Mouse (Mus musculus): ENCODE measurements around the gene Wars2. TPM values are rescaled to one million over a fixed set of nuclear protein-coding genes. Genes with fewer than 3 reads are reported as not detected.

Gene Wars2
- polyA plus RNA-seq (2015; fragmentation: Nextera tagmentation; extraction: Ambion mirVana), result 2.9 and 3.9 TPM in 2 replicates

DNA sequence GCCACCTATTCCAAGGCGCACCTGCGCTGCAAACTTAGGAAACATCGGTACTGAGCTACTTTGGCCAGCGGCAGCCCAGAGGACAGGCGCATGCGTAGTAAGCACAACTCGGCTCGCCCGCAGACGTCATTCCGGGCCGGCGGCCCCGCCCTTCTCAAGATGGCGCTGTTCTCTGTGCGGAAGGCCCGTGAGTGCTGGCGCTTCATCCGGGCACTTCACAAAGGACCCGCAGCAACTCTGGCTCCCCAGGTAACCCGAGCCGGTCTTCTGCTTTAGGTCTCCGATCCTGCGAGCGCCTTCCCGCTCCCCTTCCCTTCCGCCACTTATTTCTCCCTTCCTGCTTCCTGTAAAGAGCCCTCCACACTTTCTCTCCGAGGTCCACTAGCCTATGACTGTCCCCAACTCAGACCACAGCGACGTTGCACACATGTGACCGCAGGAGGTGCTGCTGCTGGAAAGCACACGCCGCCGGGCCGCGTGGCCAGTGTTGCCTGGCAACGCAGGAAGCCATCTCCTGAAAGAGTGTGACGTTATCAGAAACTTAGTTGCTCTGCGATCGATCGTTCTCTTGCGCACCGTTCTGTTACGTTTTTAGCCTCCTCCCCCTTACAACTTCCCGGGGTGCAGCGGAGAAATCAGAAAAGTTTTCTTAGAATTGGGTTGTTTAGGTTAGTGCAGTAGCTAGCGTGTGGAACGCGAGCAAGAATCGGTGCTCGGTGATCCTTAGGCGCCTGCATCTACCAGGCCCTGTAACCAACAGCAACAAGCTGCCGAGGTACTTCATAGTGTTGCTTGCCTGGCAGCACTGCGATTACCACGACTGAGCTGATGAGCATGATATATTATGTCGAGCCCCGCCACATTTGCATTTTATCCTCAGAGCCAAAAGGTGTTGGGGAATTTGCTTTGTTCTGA lies at the start of gene Wars2:
Gene Wars2 (plus strand): TSS at position 129 of the 915 bp plus-strand sequence.
- H3K27ac ChIP-seq (ENCODE audit: low read depth, low read length), result peak within 1 kb of the TSS; percentile 86
- H3K9ac ChIP-seq (ENCODE audit: low read depth, low read length), result peak within 1 kb of the TSS; percentile 40
- under 1% methylated on average over 57 of the region's 57 CpGs for WGBS
- TF ChIP-seq CTCF (IDR thresholded peaks at IDR 0.05; ENCODE audit: low read depth), result peak; percentile 65
- H3K36me3 ChIP-seq (ENCODE audit: control insufficient read depth, insufficient read depth), result no peaks in the 10 kb centered on the region
- peak within 1 kb of the TSS; percentile 61 for H3K4me3 ChIP-seq (ENCODE audit: low read depth, low read length)
- ATAC-seq, result peak; percentile 100
- peak within 1 kb of the TSS; percentile 79 for H3K4me2 ChIP-seq (replicated peaks; ENCODE audit: low read depth)
- H3K27me3 ChIP-seq (replicated peaks; ENCODE audit: control insufficient read depth, insufficient read depth, low read length), result no peaks in the 10 kb centered on the region; the same call in 1 of the 2 replicates
- H3K4me1 ChIP-seq (replicated peaks; ENCODE audit: control insufficient read depth, insufficient read depth, low read length), result no peaks in the 10 kb centered on the region
- H3K9me3 ChIP-seq (ENCODE audit: control insufficient read depth), result no peaks in the 10 kb centered on the region

DNA sequence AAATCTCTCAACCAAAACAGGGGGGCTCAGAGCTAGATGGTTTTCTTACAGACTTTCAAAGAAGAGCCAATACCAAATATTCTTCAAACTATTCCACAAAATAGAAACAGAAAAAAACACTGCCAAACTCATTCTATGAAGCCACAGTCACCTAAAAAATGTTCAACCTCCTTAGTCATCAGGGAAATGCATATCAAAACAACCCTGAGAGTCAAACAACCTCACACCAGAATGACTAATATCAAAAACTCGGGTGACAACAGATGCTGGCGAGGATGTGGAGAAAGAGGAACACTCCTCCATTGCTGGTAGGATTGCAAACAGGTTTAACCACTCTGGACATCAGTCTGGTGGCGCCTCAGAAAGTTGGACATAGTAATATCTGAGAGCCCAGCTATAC lies 44.1 kb upstream of the Wars2 start:
- H3K9me3 ChIP-seq (ENCODE audit: control insufficient read depth), result no peaks in the 10 kb centered on the region

GRCm38 (mm10) chr3:99110353-99111213 lies 30.3 kb upstream of the Wars2 start:
- Histone ChIP-seq H3K9ac (ENCODE audit: low read depth, low read length) (no peak overlapping the region), H3K27ac (ENCODE audit: low read depth, low read length) (no peak overlapping the region), H3K27me3 (replicated peaks; ENCODE audit: control insufficient read depth, insufficient read depth, low read length) (no peaks in the 10 kb centered on the region), H3K9me3 (ENCODE audit: control insufficient read depth) (no peaks in the 10 kb centered on the region), H3K36me3 (ENCODE audit: control insufficient read depth, insufficient read depth) (no peaks in the 10 kb centered on the region), H3K4me1 (replicated peaks; ENCODE audit: control insufficient read depth, insufficient read depth, low read length) (no peaks in the 10 kb centered on the region), H3K4me2 (replicated peaks; ENCODE audit: low read depth) (no peak overlapping the region), H3K4me3 (ENCODE audit: low read depth, low read length) (no peak overlapping the region)
- ATAC-seq, result no peak
- no peak for TF ChIP-seq CTCF (IDR thresholded peaks at IDR 0.05; ENCODE audit: low read depth)
- 74% methylated on average over 9 of the region's 9 CpGs for WGBS

More for the DNA sequence above, 44.1 kb upstream of the Wars2 start:
- WGBS, result 74% methylated on average over 3 of the region's 3 CpGs
- no peaks in the 10 kb centered on the region for H3K4me1 ChIP-seq (replicated peaks; ENCODE audit: control insufficient read depth, insufficient read depth, low read length)
- no peaks in the 10 kb centered on the region for H3K36me3 ChIP-seq (ENCODE audit: control insufficient read depth, insufficient read depth)
- H3K4me2 ChIP-seq (replicated peaks; ENCODE audit: low read depth), result no peak overlapping the region
- no peak overlapping the region for H3K4me3 ChIP-seq (ENCODE audit: low read depth, low read length)
- H3K9ac ChIP-seq (ENCODE audit: low read depth, low read length), result no peak overlapping the region
- no peak for TF ChIP-seq CTCF (IDR thresholded peaks at IDR 0.05; ENCODE audit: low read depth)
- ATAC-seq, result no peak
- H3K27me3 ChIP-seq (replicated peaks; ENCODE audit: control insufficient read depth, insufficient read depth, low read length), result no peaks in the 10 kb centered on the region
- no peak overlapping the region for H3K27ac ChIP-seq (ENCODE audit: low read depth, low read length)

GRCm38 (mm10) chr3:99111214-99111608 lies 29.7 kb upstream of the Wars2 start:
- ATAC-seq, result no peak
- Histone ChIP-seq H3K9ac (ENCODE audit: low read depth, low read length) (no peak overlapping the region), H3K36me3 (ENCODE audit: control insufficient read depth, insufficient read depth) (no peaks in the 10 kb centered on the region), H3K27ac (ENCODE audit: low read depth, low read length) (no peak overlapping the region), H3K4me2 (replicated peaks; ENCODE audit: low read depth) (no peak overlapping the region), H3K4me3 (ENCODE audit: low read depth, low read length) (no peak overlapping the region), H3K27me3 (replicated peaks; ENCODE audit: control insufficient read depth, insufficient read depth, low read length) (no peaks in the 10 kb centered on the region), H3K9me3 (ENCODE audit: control insufficient read depth) (no peaks in the 10 kb centered on the region), H3K4me1 (replicated peaks; ENCODE audit: control insufficient read depth, insufficient read depth, low read length) (no peaks in the 10 kb centered on the region)
- TF ChIP-seq CTCF (IDR thresholded peaks at IDR 0.05; ENCODE audit: low read depth), result no peak
- 83% methylated on average over 5 of the region's 5 CpGs for WGBS

- WGBS, result 83% methylated on average over 7 of the region's 7 CpGs
- ATAC-seq, result no peak
Measured at GRCm38 (mm10) chr3:99113266-99113837, 27.5 kb upstream of the Wars2 start.

DNA sequence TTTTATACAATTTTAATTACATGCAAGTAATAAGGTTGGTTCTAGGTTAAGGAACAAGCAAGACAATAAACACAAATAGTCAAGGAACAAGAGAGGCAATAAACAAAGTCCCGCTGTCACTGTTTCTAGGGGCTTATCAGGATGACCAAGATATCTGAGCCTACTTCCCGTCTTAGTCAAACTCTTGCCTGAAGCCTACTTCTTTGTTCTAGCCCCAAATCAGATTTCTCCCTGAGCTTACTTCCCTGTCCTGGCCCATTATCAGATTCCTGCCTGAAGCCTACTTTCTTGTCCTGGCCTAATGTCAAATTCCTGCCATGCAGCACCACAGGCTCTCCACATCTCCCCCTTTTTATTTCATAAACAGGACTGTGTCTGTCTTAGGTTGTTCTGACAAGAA lies 19.9 kb upstream of the Wars2 start:
- no peak overlapping the region for H3K4me3 ChIP-seq (ENCODE audit: low read depth, low read length)
- ATAC-seq, result no peak
- TF ChIP-seq CTCF (IDR thresholded peaks at IDR 0.05; ENCODE audit: low read depth), result no peak
- no peak overlapping the region for H3K9ac ChIP-seq (ENCODE audit: low read depth, low read length)
- no peaks in the 10 kb centered on the region for H3K36me3 ChIP-seq (ENCODE audit: control insufficient read depth, insufficient read depth)
- H3K4me1 ChIP-seq (replicated peaks; ENCODE audit: control insufficient read depth, insufficient read depth, low read length), result no peaks in the 10 kb centered on the region
- H3K27ac ChIP-seq (ENCODE audit: low read depth, low read length), result no peak overlapping the region
- no peak overlapping the region for H3K4me2 ChIP-seq (replicated peaks; ENCODE audit: low read depth)
- WGBS, result 37% methylated on average over 2 of the region's 2 CpGs
- H3K27me3 ChIP-seq (replicated peaks; ENCODE audit: control insufficient read depth, insufficient read depth, low read length), result no peaks in the 10 kb centered on the region
- no peaks in the 10 kb centered on the region for H3K9me3 ChIP-seq (ENCODE audit: control insufficient read depth)

More at GRCm38 (mm10) chr3:99113266-99113837, 27.5 kb upstream of the Wars2 start:
- Histone ChIP-seq H3K4me3 (ENCODE audit: low read depth, low read length) (no peak overlapping the region), H3K36me3 (ENCODE audit: control insufficient read depth, insufficient read depth) (no peaks in the 10 kb centered on the region), H3K4me1 (replicated peaks; ENCODE audit: control insufficient read depth, insufficient read depth, low read length) (no peaks in the 10 kb centered on the region), H3K27me3 (replicated peaks; ENCODE audit: control insufficient read depth, insufficient read depth, low read length) (no peaks in the 10 kb centered on the region), H3K27ac (ENCODE audit: low read depth, low read length) (no peak overlapping the region), H3K9me3 (ENCODE audit: control insufficient read depth) (no peaks in the 10 kb centered on the region), H3K4me2 (replicated peaks; ENCODE audit: low read depth) (no peak overlapping the region), H3K9ac (ENCODE audit: low read depth, low read length) (no peak overlapping the region)
- no peak for TF ChIP-seq CTCF (IDR thresholded peaks at IDR 0.05; ENCODE audit: low read depth)

All from intestine, postnatal 0 days (tissue).